Mouse (Mus musculus) c-Kit-negative CD71-positive TER-119-positive erythroid progenitor cells, embryonic 14.5 days (primary cell): ENCODE data around the gene Scube1.

Source experiments
- DNase-seq: peaks from one replicate; pipeline ENCODE4 v3.0.0-alpha.2; 2013; ENCODE audit warnings: low read depth, low spot score

Gene Scube1

GRCm38 (mm10) chr15:83566006-83566405 lies 158.8 kb downstream of the Scube1 start:
- no peak for DNase-seq

GRCm38 (mm10) chr15:83565434-83565833 lies 159.4 kb downstream of the Scube1 start:
- peak; percentile 73 for DNase-seq

DNA sequence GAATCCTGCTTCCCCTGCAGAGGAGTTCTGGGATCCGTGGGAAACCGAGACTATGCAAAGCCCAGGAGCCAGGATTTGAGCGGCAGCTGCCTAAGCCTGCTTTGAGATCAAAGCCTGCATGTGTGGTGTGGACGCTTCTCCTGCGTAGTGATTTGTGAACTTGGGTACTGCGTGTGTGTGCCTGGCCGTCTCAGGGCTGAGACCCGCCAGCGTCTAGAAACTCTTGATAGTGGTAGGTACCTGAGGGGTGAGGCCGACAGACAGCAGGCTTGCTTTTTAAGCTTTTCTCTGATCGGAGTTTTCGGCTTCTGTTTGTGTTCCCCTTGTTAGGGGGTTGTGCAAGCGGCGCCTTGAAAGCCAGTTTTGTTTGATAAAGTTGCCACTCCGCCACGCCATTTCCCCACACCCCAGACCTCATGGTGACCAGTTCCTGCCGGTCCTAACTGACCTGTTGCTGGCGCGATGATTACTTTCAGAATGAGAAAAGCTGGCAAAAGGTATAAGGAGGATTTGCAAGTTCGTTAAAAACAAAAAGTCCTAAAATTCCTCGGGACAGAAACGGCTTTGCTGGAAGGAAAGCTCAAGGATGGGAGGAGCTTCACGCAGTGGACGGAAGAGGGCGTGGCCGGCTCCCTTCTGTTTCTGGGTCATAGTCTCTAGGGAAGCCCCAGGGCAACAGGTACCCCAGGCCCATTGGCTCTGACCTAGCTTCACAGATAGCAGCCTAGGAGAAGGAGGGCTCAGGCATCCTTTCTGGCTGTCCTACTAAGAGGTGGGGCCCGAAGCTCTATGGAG lies 160.8 kb downstream of the Scube1 start:
- peak; percentile 66 for DNase-seq

DNA sequence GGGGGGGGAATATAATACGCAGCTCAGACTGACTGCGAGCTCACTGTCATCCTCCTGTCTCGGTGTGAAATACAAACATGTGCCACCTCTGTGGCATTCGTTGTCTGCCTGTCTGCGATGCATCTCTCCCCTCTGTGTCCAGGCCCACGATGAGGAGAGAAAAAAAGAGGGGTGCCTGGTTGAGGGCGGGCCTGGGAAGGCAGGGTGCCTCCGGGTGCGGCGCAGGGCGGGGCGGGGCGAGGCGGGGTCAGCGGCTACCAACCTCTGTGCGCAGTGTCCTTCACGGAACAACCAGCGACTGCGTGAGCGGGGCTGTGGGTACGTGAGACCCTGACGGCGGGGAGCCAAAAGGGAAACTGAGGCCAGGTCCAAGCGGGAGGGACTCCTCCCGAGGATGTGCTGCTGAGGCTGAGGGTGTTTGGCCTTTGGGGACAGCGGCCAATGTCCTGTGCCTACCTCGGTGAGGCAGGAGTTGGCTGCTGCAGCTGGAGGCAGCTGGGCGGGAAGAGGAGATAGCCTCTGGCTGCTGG lies 161.4 kb downstream of the Scube1 start, which contains the start of the genes Tspo and Mcat:
Tspo (plus strand) TSS at position 266 of the 530 bp plus-strand sequence.
Mcat (minus strand) TSS at position 461 of the 530 bp plus-strand sequence.
- DNase-seq = peak; percentile 70

- DNase-seq = no peak
Observed at GRCm38 (mm10) chr15:83562626-83563270, 162.1 kb downstream of the Scube1 start.

- no peak for DNase-seq
Observed at GRCm38 (mm10) chr15:83560941-83561477, 163.8 kb downstream of the Scube1 start.

GRCm38 (mm10) chr15:83555161-83555974 lies 169.5 kb downstream of the Scube1 start:
- peak; percentile 72 for DNase-seq
